Mouse (Mus musculus): ENCODE measurements around the gene Dcp1b. TPM values are rescaled to one million over a fixed set of nuclear protein-coding genes. Genes with fewer than 3 reads are reported as not detected.

Dcp1b gene
- 12.4 and 12.9 TPM in 2 replicates for polyA plus RNA-seq (2016; fragmentation: Nextera tagmentation; extraction: Ambion mirVana)

DNA sequence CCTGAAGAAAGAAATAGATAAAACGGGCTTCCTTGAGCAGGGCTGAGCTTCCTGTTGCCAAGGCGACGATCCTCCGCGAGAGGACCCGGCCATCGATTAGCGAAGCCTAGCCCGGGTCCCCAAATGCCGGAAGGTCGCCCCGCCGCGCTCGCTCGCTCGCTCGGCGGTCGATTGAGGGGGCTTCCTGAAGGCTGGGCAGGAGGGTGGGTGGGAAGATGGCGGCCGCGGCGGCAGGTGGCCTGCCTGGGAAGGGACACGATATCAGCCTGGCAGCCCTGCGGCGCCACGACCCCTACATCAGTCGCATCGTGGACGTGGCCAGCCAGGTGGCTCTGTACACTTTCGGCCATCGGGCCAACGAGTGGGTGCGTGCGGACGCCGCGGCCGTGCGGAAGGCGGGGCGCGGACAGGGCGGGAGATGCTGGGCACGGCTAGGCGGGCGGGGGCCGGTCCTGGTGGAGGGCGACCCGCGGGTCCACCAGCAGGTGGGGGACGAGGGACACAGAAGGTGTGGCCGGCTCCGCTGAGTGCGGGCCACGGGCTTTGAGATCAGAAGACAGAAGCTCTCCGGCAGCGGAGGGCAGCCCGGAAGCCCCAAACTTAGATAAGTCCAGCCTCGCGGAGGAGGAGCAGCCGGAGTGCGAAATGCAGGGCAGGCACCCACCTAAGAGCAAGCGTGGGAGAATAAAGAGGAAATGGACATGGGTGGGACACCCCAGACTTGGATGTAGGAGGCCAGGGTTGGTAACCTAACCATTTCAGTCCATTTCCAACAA, at the start of gene Dcp1b:
Dcp1b (plus strand) TSS at position 176 of the 776 bp plus-strand sequence.
- peak; percentile 89 for ATAC-seq (ENCODE audit: low FRiP score, low read depth)
- peak within 1 kb of the TSS; percentile 89 for H3K4me3 ChIP-seq
- H3K27ac ChIP-seq: peak within 1 kb of the TSS; percentile 81
- no peaks in the 10 kb centered on the region for H3K27me3 ChIP-seq (replicated peaks)
- H3K4me1 ChIP-seq: peaks cover 18% of the 10 kb centered on the region
- WGBS: under 1% methylated on average over 65 of the region's 65 CpGs
- H3K4me2 ChIP-seq (replicated peaks): peak within 1 kb of the TSS; percentile 66
- peak within 1 kb of the TSS; percentile 88 for H3K9ac ChIP-seq
- no peaks in the 10 kb centered on the region for H3K36me3 ChIP-seq
- no peaks in the 10 kb centered on the region for H3K9me3 ChIP-seq

DNA sequence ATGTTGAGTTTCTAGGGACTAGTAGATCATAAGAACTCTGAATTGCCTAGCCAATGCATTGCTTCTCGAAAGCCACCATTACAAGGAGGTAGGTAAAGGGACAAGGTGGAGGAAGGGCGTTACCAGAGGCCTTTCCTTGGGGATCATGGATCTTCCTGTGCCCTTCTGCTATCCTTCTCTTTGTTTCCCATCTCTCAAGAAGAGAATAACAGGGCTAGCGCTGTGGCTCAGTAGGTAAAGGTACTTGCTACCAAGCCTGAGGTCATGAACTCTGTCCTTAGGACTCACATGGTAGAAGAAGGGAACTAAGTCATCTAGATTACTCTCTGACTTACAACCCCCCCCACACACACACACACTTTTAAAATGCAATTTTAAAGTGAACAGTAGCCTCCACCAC, 48.1 kb upstream of the Dcp1b start:
- Histone ChIP-seq H3K27me3 (replicated peaks) (no peaks in the 10 kb centered on the region), H3K9me3 (no peaks in the 10 kb centered on the region), H3K36me3 (no peaks in the 10 kb centered on the region), H3K4me1 (no peaks in the 10 kb centered on the region), H3K4me3 (no peak overlapping the region), H3K9ac (no peak overlapping the region), H3K27ac (no peak overlapping the region), H3K4me2 (replicated peaks) (no peak overlapping the region)
- no peak for ATAC-seq (ENCODE audit: low FRiP score, low read depth)
- WGBS: 83% methylated on average over 3 of the region's 3 CpGs

DNA sequence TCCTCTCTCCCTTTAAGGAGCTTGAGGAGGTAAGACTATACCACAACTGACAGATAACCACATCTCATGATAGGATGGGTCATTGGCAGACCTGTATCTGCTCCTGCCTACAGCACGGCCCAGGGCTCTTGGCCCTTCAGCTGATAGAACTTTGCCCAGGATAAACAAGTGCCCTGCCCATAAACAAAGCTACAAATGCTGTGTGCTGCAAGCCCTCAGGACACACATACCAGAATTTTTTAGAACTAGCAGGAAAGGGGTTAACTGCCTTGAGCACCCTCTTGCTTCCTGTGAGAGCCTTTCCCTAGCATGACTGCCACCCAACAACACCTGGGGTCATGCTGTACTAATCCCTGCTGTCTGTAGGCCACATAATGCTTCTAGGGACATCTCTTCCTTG, 47.0 kb upstream of the Dcp1b start:
- H3K4me3 ChIP-seq: no peak overlapping the region
- H3K27me3 ChIP-seq (replicated peaks): no peaks in the 10 kb centered on the region
- H3K36me3 ChIP-seq: no peaks in the 10 kb centered on the region
- H3K27ac ChIP-seq: no peak overlapping the region
- no peaks in the 10 kb centered on the region for H3K9me3 ChIP-seq
- ATAC-seq (ENCODE audit: low FRiP score, low read depth): no peak
- no peak overlapping the region for H3K4me2 ChIP-seq (replicated peaks)
- 94% methylated on average over 1 of the region's 1 CpGs for WGBS
- no peaks in the 10 kb centered on the region for H3K4me1 ChIP-seq
- no peak overlapping the region for H3K9ac ChIP-seq

DNA sequence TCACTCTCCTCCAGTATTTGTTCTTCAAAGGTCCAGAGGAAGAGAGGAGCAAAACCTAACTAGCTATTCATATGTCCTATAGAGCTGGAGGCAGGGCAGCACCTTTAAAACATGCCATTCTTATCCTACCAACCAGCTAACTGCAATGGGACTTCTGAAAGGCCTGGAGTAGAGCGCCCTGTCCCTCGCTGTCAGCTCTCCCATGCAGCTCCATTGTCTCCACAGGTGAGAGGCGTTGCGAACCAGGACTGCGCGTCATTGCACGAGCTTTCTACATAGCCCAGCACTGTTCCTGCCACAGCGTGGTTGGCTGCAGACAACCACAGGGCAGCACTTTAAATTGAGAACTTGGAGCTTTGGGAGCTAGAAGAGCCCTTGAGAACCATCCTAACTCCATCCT, 46.5 kb upstream of the Dcp1b start:
- Histone ChIP-seq H3K27me3 (replicated peaks) (no peaks in the 10 kb centered on the region), H3K4me3 (no peak overlapping the region), H3K27ac (no peak overlapping the region), H3K9ac (no peak overlapping the region), H3K36me3 (no peaks in the 10 kb centered on the region), H3K4me2 (replicated peaks) (no peak overlapping the region), H3K9me3 (no peaks in the 10 kb centered on the region), H3K4me1 (no peaks in the 10 kb centered on the region)
- no peak for ATAC-seq (ENCODE audit: low FRiP score, low read depth)
- WGBS: 86% methylated on average over 8 of the region's 8 CpGs

DNA sequence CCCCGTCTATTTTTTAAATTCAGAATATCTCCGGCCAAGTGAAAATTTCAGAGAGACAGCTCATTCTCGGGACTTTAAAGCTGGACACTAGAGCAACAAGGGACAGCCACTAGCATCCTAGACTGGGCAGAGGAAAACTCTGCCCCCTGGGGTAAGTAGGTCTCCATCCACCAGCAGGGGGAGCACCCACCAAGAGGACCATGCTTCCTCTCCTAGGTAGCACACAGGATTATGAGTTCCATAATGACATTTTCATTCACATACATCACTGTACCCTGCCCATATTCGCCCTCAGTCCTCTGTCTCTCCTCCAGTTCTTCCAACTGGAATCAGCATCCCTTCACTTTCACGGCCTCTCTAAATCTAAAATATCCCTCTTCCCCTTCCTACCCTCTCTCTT, 45.4 kb upstream of the Dcp1b start:
- Histone ChIP-seq H3K36me3 (no peaks in the 10 kb centered on the region), H3K4me1 (no peaks in the 10 kb centered on the region), H3K9ac (no peak overlapping the region), H3K9me3 (no peaks in the 10 kb centered on the region), H3K27ac (no peak overlapping the region), H3K4me3 (no peak overlapping the region), H3K4me2 (replicated peaks) (no peak overlapping the region), H3K27me3 (replicated peaks) (no peaks in the 10 kb centered on the region)
- ATAC-seq (ENCODE audit: low FRiP score, low read depth): no peak
- 86% methylated on average over 5 of the region's 5 CpGs for WGBS

DNA sequence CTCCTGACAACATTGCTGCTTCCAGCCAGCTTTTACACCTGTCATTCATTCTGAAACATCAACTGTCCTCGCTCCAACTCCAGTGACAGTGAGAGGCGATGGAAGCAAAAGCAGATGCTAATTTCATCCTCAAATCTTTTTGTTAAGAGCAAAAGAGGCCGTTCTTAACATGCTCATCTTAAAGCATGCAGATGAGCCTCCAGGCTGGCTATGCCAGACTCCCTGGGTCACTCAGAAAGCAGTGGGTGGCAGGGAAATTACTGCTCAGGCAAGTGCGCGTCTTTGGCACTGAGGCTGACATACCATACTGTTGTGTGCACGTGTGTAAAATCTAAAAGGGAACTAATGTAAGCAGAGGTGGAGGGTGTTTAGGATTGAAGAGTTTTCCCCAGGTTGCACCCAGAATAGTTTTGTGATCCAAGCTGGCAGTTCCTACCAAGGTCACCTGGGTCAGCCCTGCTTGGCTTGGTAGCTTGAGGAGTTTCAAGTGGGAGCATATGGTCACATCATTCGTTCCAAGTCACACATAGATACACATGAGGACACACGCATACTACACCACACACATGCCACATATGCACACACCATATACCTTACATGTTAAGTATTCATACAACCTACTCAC, 42.8 kb upstream of the Dcp1b start:
- Histone ChIP-seq H3K36me3 (no peaks in the 10 kb centered on the region), H3K27ac (no peak overlapping the region), H3K9ac (no peak overlapping the region), H3K4me1 (no peaks in the 10 kb centered on the region), H3K4me3 (no peak overlapping the region), H3K9me3 (no peaks in the 10 kb centered on the region), H3K4me2 (replicated peaks) (no peak overlapping the region), H3K27me3 (replicated peaks) (no peaks in the 10 kb centered on the region)
- WGBS: 82% methylated on average over 8 of the region's 8 CpGs
- no peak for ATAC-seq (ENCODE audit: low FRiP score, low read depth)

DNA sequence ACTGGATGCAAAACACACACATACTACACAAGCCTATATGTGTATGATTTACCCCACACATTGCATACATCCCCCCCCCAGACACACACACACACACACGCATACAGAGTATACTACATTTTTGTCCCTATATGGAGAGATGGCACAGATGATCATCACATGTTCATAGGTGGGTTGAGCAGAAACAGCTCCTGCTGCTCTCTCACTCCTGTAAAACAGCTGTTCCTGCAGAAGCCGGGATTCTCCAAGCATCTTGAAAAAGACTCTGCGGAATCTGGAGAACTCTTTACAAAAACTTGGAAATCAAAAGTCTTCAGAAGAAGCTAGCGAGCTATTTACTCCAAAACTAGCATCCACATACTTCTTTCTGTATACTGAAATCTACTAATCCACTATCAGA, 42.2 kb upstream of the Dcp1b start:
- Histone ChIP-seq H3K4me2 (replicated peaks) (no peak overlapping the region), H3K27me3 (replicated peaks) (no peaks in the 10 kb centered on the region), H3K36me3 (no peaks in the 10 kb centered on the region), H3K4me3 (no peak overlapping the region), H3K9ac (no peak overlapping the region), H3K27ac (no peak overlapping the region), H3K9me3 (no peaks in the 10 kb centered on the region), H3K4me1 (no peaks in the 10 kb centered on the region)
- 89% methylated on average over 4 of the region's 4 CpGs for WGBS
- no peak for ATAC-seq (ENCODE audit: low FRiP score, low read depth)

DNA sequence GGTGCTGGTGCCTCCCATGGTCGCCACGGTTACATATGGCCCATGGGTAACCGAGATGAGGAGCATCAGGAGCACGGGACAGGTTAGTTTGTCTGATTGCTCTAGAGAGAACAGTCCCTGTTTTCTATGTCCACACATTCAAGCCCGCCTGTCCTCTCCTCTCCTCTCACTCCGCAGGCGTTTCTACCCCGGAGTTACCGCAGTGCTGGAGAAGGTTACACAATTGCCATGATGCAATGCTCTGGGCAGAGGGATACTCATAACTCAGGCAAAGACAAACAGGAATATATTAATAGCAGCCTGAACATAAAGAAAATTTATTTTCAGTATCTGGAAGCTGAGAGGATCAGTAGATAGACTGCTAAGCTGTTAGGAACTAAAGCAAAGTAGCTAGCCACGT, 37.3 kb upstream of the Dcp1b start:
- no peak overlapping the region for H3K27ac ChIP-seq
- ATAC-seq (ENCODE audit: low FRiP score, low read depth): no peak
- no peaks in the 10 kb centered on the region for H3K9me3 ChIP-seq
- no peak overlapping the region for H3K4me3 ChIP-seq
- H3K4me2 ChIP-seq (replicated peaks): no peak overlapping the region
- no peaks in the 10 kb centered on the region for H3K4me1 ChIP-seq
- no peaks in the 10 kb centered on the region for H3K36me3 ChIP-seq
- H3K9ac ChIP-seq: no peak overlapping the region
- 90% methylated on average over 10 of the region's 10 CpGs for WGBS
- no peaks in the 10 kb centered on the region for H3K27me3 ChIP-seq (replicated peaks)

DNA sequence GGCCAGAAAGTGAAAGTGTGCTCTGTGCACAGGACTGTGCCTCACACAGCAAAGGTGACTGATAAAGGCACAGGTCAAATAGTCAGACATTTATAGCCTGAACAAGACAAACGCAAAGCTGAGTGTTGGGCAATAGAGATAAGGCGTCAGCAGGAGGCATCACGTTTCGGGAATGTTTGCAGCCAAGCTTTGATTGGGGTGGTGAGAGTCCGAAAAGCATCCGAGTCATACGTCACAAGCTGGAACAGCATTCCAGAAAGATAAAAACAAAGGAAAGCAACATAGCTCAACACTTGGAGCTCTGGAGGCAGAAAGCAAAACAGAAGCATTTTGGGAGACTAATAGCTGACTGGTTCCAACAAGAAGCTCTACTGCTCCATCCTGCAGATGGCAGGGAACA, 35.5 kb upstream of the Dcp1b start:
- no peak for ATAC-seq (ENCODE audit: low FRiP score, low read depth)
- Histone ChIP-seq H3K4me2 (replicated peaks) (no peak overlapping the region), H3K9ac (no peak overlapping the region), H3K9me3 (no peaks in the 10 kb centered on the region), H3K36me3 (no peaks in the 10 kb centered on the region), H3K4me1 (no peaks in the 10 kb centered on the region), H3K27ac (no peak overlapping the region), H3K27me3 (replicated peaks) (no peaks in the 10 kb centered on the region), H3K4me3 (no peak overlapping the region)
- 79% methylated on average over 7 of the region's 7 CpGs for WGBS

DNA sequence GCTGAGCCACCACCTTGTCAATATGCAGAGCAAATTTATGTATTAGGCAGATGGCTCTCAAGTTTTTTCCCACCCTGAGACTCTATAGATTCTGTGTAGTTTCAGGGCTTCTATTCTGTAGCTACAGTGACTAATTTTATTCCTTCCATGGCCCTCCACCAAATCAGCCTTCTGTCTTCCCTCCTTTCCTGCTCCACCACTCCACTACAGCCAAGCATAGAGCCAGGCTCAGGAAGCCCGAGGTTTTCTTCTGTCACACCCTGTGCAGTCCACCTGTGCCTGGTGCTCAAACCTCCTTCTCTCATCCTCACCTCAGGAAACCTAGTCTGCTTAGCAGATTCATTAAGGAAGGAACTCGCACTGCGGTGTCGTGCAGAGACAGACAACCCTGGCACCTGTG, 29.9 kb upstream of the Dcp1b start:
- no peak for ATAC-seq (ENCODE audit: low FRiP score, low read depth)
- 67% methylated on average over 4 of the region's 4 CpGs for WGBS
- H3K9ac ChIP-seq: no peak overlapping the region
- no peaks in the 10 kb centered on the region for H3K4me1 ChIP-seq
- no peak overlapping the region for H3K27ac ChIP-seq
- H3K36me3 ChIP-seq: no peaks in the 10 kb centered on the region
- no peaks in the 10 kb centered on the region for H3K27me3 ChIP-seq (replicated peaks)
- H3K4me3 ChIP-seq: no peak overlapping the region
- H3K9me3 ChIP-seq: no peaks in the 10 kb centered on the region
- H3K4me2 ChIP-seq (replicated peaks): no peak overlapping the region

DNA sequence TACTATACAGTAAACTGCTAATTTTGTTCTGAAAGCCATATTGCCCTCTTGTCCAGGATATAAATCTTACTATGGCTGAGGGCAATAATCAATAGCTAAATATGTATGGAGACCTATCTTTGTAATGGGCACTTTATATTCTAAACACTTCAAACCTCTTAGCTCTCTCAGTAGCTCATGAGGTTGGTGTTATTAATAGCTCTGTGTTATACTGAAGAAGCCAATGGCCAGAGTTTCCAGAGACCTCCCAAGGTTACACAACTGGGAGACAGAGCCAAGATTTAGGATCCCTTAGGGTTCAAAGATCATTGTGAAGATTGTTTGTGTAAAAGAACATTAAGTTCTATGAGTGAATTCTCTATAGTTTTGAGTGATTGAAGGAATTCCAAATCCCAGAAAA, 9.4 kb upstream of the Dcp1b start:
- Histone ChIP-seq H3K4me1 (no peaks in the 10 kb centered on the region), H3K9me3 (no peaks in the 10 kb centered on the region), H3K9ac (no peak overlapping the region), H3K27me3 (replicated peaks) (no peaks in the 10 kb centered on the region), H3K4me3 (no peak overlapping the region), H3K27ac (no peak overlapping the region), H3K36me3 (no peaks in the 10 kb centered on the region), H3K4me2 (replicated peaks) (no peak overlapping the region)
- no peak for ATAC-seq (ENCODE audit: low FRiP score, low read depth)

DNA sequence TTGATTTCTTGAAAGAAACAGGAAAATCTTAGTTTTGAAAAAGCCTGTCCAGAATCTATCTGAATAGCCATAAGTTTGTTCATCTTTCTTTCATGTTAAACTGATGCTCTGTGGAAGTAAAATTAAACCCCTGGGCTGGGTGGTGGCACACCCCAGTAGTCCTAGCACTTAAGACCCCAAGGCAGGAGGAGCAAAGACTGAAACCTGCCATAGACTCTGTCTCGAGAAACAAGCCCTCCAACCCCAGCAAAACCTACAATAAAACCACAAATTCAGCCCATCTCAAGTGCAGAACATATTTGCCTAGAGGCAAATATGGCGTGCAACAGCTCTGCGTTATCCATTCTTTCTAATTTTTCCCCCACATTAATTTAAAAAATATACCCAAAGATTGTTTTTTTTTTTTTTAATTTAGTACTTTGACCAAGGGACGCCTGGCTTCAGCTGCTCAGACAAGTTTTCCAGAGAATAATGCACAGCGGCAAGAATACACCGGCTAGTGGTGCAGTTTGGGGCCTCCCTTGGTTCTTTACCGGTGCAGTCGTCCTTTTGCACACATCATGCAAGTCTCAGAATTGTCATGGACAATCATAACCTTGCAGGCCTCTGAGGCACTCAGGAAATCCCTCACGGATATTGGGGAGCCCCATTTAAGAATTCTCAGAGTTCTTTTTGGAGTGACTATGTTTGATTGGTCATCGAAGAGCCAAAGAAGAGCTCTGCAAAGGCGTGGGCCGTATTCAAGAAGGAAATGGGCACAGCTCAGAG, 562 bp upstream of the Dcp1b start:
- Histone ChIP-seq H3K4me2 (replicated peaks) (peak overlapping the region; percentile 66), H3K27ac (no peak overlapping the region), H3K4me1 (peaks cover 18% of the 10 kb centered on the region), H3K36me3 (no peaks in the 10 kb centered on the region), H3K27me3 (replicated peaks) (no peaks in the 10 kb centered on the region), H3K9me3 (no peaks in the 10 kb centered on the region), H3K4me3 (peak overlapping the region; percentile 89), H3K9ac (0 out of 2 replicates have a peak overlapping the region, but pooled peaks have one; percentile 88)
- 57% methylated on average over 12 of the region's 12 CpGs for WGBS
- ATAC-seq (ENCODE audit: low FRiP score, low read depth): no peak; the same call in 1 of the 2 replicates

Measured in neural tube, embryonic 12.5 days (tissue).